ENCODE assay signal across 15 mouse cellular contexts in genomic region chr1:92069932-92070677, GRCm38 (mm10).
DNase-seq lines count a peak whose midpoint lies in the region; ATAC-seq and TF ChIP-seq lines count a peak whose summit lies in the region.
"Had no signal": no experiment of that assay in that cellular context is flagged by ENCODE, and none has a peak within 500 bp of the region (broad histone marks: within the 10 kb centered on the region; RNA-seq: fewer than 3 reads in every experiment).

No protein-coding gene starts in this region.

- H3K9me3 ChIP-seq in embryonic facial prominence, embryonic 14.5 days (ENCODE audit: control insufficient read depth, low read length), result no peaks in the 10 kb centered on the region
- H3K9me3 ChIP-seq in hindbrain, embryonic 10.5 days, result no peaks in the 10 kb centered on the region
- H3K9me3 ChIP-seq in midbrain, embryonic 13.5 days, result no peaks in the 10 kb centered on the region
- H3K9me3 ChIP-seq: embryonic facial prominence, embryonic 13.5 days; heart, embryonic 15.5 days; limb, embryonic 10.5 days had no signal

- H3K27me3 ChIP-seq in embryonic facial prominence, embryonic 14.5 days (replicated peaks; ENCODE audit: control insufficient read depth, insufficient read depth, low read length), result no peaks in the 10 kb centered on the region
- H3K27me3 ChIP-seq in hindbrain, embryonic 10.5 days (ENCODE audit: insufficient read depth, poor library complexity, severe bottlenecking), result no peaks in the 10 kb centered on the region
- no peaks in the 10 kb centered on the region for H3K27me3 ChIP-seq in midbrain, embryonic 13.5 days
- H3K27me3 ChIP-seq: embryonic facial prominence, embryonic 13.5 days; heart, embryonic 15.5 days had no signal

- ATAC-seq in embryonic facial prominence, embryonic 14.5 days (ENCODE audit: low read depth), result no peak
- ATAC-seq in midbrain, embryonic 13.5 days, result peak; percentile 90

- TF ChIP-seq CTCF in brain, embryonic 14.5 days (IDR thresholded peaks at IDR 0.05; ENCODE audit: borderline replicate concordance, extremely low read depth, insufficient read depth, insufficient read length), result no peak
- TF ChIP-seq CTCF in lung, adult 2 months (IDR thresholded peaks at IDR 0.05; ENCODE audit: insufficient read depth, low read length), result no peak

- H3K27ac ChIP-seq in embryonic facial prominence, embryonic 14.5 days (replicated peaks; ENCODE audit: low read depth, low read length), result no peak overlapping the region
- peak overlapping the region; percentile 69 for H3K27ac ChIP-seq in hindbrain, embryonic 10.5 days
- H3K27ac ChIP-seq in midbrain, embryonic 13.5 days, result peak overlapping the region; percentile 61
- H3K27ac ChIP-seq: embryonic facial prominence, embryonic 13.5 days; heart, embryonic 15.5 days; limb, embryonic 10.5 days; liver, embryonic 14.5 days had no signal

- H3K4me2 ChIP-seq in embryonic facial prominence, embryonic 14.5 days (ENCODE audit: low read depth, low read length), result no peak overlapping the region
- H3K4me2 ChIP-seq in midbrain, embryonic 13.5 days (replicated peaks), result no peak overlapping the region
- H3K4me2 ChIP-seq: embryonic facial prominence, embryonic 13.5 days; heart, embryonic 15.5 days had no signal

- no peak overlapping the region for H3K9ac ChIP-seq in embryonic facial prominence, embryonic 14.5 days (ENCODE audit: low read depth, low read length)
- H3K9ac ChIP-seq in midbrain, embryonic 13.5 days (replicated peaks), result no peak overlapping the region
- H3K9ac ChIP-seq: embryonic facial prominence, embryonic 13.5 days; heart, embryonic 15.5 days; liver, embryonic 14.5 days had no signal

- TF ChIP-seq POLR2A in brain, embryonic 14.5 days (IDR thresholded peaks at IDR 0.05; ENCODE audit: borderline replicate concordance, extremely low read depth, insufficient read depth, insufficient read length, poor library complexity, severe bottlenecking), result no peak
- no peak for TF ChIP-seq POLR2A in lung, adult 2 months (IDR thresholded peaks at IDR 0.05; ENCODE audit: borderline replicate concordance, extremely low read depth, low read depth, low read length)

- no peaks in the 10 kb centered on the region for H3K4me1 ChIP-seq in embryonic facial prominence, embryonic 14.5 days (ENCODE audit: control insufficient read depth, insufficient read depth, low read length)
- peaks cover 12% of the 10 kb centered on the region for H3K4me1 ChIP-seq in hindbrain, embryonic 10.5 days (replicated peaks)
- H3K4me1 ChIP-seq in midbrain, embryonic 13.5 days (replicated peaks), result peaks cover 12% of the 10 kb centered on the region
- 0 out of 2 replicates have a peak, but pooled peaks cover 1% of the 10 kb centered on the region for H3K4me1 ChIP-seq in lung, adult 2 months (ENCODE audit: control insufficient read depth, insufficient read depth, low read length)
- H3K4me1 ChIP-seq: embryonic facial prominence, embryonic 13.5 days; limb, embryonic 10.5 days had no signal

- H3K4me3 ChIP-seq in embryonic facial prominence, embryonic 14.5 days (ENCODE audit: low read depth, low read length), result no peak overlapping the region
- no peak overlapping the region for H3K4me3 ChIP-seq in hindbrain, embryonic 10.5 days
- no peak overlapping the region for H3K4me3 ChIP-seq in midbrain, embryonic 13.5 days (replicated peaks)
- no peak overlapping the region for H3K4me3 ChIP-seq in lung, adult 2 months (replicated peaks; ENCODE audit: extremely low read depth, low read depth, low read length)
- H3K4me3 ChIP-seq: embryonic facial prominence, embryonic 13.5 days; heart, embryonic 15.5 days; limb, embryonic 10.5 days had no signal

- 59% methylated on average over 2 of the region's 2 CpGs for WGBS in embryonic facial prominence, embryonic 14.5 days
- 30% methylated on average over 2 of the region's 2 CpGs for WGBS in hindbrain, embryonic 10.5 days
- whole genome bisulfite sequencing in midbrain, embryonic 13.5 days, result 4% methylated on average over 2 of the region's 2 CpGs
- 84% methylated on average over 2 of the region's 2 CpGs for WGBS in lung, adult 2 months

- peak; percentile 85 for DNase-seq in brain, embryonic 14.5 days (ENCODE audit: low read depth)
- peak; percentile 26 for DNase-seq in embryonic facial prominence, embryonic 14.5 days (ENCODE audit: low spot score)
- no peak for DNase-seq in hindbrain, embryonic 10.5 days (ENCODE audit: low spot score)
- DNase-seq in cerebellum, postnatal 14 days, result no peak
- no peak for DNase-seq in Muller cell, postnatal 12 days (ENCODE audit: inconsistent ontology term)
- DNase-seq in lung, adult 2 months, result no peak
- DNase-seq: cerebellum, adult 8-10 months; kidney, postnatal 10 days; lung, postnatal 14 days; right cerebral cortex, postnatal 14 days had no signal

- no peaks in the 10 kb centered on the region for H3K36me3 ChIP-seq in embryonic facial prominence, embryonic 14.5 days (ENCODE audit: control insufficient read depth, insufficient read depth, low read length)
- H3K36me3 ChIP-seq in hindbrain, embryonic 10.5 days, result no peaks in the 10 kb centered on the region
- no peaks in the 10 kb centered on the region for H3K36me3 ChIP-seq in midbrain, embryonic 13.5 days
- H3K36me3 ChIP-seq: embryonic facial prominence, embryonic 13.5 days; heart, embryonic 15.5 days; limb, embryonic 10.5 days had no signal

Comparison
In these comparisons a context has a peak if more than half of its experiments do, and no peak if none do; other contexts are left out.
1. DNase-seq: peak in brain, embryonic 14.5 days (single experiment) and embryonic facial prominence, embryonic 14.5 days (single experiment); none in hindbrain, embryonic 10.5 days (single experiment), cerebellum, postnatal 14 days (0 of 2), Muller cell, postnatal 12 days (single experiment) and lung, adult 2 months (single experiment).